Mouse (Mus musculus) bone marrow macrophage, adult 2 months (primary cell): ENCODE data around the gene Pard3. TPM values are rescaled to one million over a fixed set of nuclear protein-coding genes. Genes with fewer than 3 reads are reported as not detected.

Source experiments
- H3K27ac ChIP-seq: 2 replicates; pipeline ENCODE4 v1.5.1; 2012; ENCODE audit warnings: low read depth, low read length; ENCODE audit not compliant: insufficient read depth
- H3K4me1 ChIP-seq: 2 replicates; pipeline ENCODE4 v1.6.1; 2012; ENCODE audit warnings: low read length; ENCODE audit not compliant: control insufficient read depth, insufficient read depth
- H3K4me3 ChIP-seq: 2 replicates; pipeline ENCODE4 v1.5.1; 2012; ENCODE audit warnings: mild to moderate bottlenecking, low read length, moderate library complexity; ENCODE audit not compliant: insufficient read depth
- CTCF ChIP-seq: IDR thresholded peaks from 2 replicates; pipeline ENCODE4 v1.5.1; 2012; ENCODE audit warnings: low read depth, mild to moderate bottlenecking, low read length, moderate library complexity
- POLR2A ChIP-seq: IDR thresholded peaks from 2 replicates; pipeline ENCODE4 v1.6.1; 2012; ENCODE audit warnings: mild to moderate bottlenecking, low read depth, low read length, borderline replicate concordance
- polyA plus RNA-seq: library from polyadenylated mRNA; stranded (reverse); fragments of >200 nt; gene quantifications from 2 replicates; pipeline ENCODE4 v1.2.4, GENCODE M21; 2012; ENCODE audit not compliant: missing spikeins, insufficient read depth, insufficient read length

Pard3 gene
- polyA plus RNA-seq, 1 experiment = 0.11 TPM

DNA sequence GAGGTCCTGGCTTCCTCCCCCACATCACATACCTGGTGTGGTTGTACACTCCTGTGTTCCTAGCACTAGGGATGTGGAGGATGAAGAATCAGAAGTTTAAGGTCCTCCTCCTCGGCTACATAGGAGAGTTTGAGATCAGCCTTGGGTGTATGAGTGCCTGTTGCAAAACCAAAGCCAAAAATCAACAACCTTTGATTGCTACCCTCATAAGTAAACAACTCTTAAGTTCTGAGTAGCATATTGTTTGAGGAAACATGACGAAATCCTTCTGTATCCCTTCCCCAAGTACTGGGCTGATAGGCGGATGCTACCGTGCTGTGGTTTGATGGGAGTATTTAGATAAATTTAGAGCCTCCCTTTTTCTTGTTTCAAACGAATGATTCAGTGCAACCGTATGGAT lies 20.9 kb downstream of the Pard3 start:
- no peak overlapping the region for H3K4me3 ChIP-seq
- TF ChIP-seq CTCF (no peak), POLR2A (no peak)
- no peak overlapping the region for H3K27ac ChIP-seq
- no peaks in the 10 kb centered on the region for H3K4me1 ChIP-seq

DNA sequence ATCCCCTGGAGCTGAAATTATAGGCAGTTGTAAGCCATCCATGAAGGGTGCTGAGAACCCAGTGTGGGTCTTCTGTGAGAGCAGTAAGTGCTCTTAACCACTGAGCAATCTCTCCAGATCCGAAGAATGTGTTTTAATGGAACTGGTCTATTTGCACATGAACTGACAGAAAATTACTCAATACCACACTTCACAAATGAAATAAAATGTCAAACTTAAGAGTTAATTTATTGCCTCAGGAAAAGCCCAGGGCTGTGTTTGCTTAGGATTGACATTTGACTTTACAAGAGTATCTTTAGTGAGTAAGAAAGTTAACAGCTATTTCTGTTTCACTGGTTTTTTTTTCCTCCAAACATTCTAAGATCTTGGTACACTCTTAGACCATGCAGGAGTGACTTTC lies 23.7 kb downstream of the Pard3 start:
- no peaks in the 10 kb centered on the region for H3K4me1 ChIP-seq
- no peak for TF ChIP-seq CTCF
- no peak for TF ChIP-seq POLR2A
- no peak overlapping the region for H3K27ac ChIP-seq
- H3K4me3 ChIP-seq = no peak overlapping the region

DNA sequence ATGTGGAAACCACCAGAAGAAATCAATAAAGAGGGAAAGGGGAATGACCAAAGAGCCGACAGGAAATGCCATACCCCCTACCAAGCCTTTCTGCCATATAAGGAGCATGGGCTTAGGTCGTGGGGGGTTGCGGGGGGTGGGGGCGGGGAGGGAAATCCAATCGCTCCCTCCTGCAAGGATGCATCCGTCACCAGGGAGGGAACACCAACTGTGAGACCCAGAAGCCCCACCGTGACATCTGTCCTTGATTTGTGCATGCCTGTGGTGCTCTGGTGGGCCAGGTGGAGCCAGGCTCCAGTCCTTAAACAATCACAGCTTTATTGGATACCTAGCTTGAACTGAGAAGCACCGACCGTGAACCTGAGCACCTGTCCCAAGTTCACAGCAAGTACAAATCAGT lies 24.7 kb downstream of the Pard3 start:
- no peak overlapping the region for H3K4me3 ChIP-seq
- no peak overlapping the region for H3K27ac ChIP-seq
- H3K4me1 ChIP-seq = no peaks in the 10 kb centered on the region
- no peak for TF ChIP-seq POLR2A
- no peak for TF ChIP-seq CTCF

DNA sequence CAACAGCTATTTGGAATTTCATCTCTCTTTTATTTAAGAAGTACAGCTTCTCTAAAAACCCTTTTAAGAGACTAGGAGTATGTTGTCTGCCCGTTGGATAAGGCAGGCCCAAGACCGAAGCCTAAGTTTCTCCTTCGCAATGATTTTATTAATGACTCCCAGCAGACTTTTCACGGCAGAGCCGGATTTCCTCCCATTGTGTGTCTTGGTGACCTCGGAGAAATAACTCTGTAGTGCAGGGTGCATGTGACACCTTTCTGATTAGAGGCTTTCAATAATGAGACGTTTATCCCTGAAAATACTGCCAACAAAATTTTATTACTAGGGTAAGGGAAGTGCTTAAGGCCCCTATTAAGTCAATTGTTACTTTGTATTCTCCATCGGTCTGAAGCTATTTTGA lies 25.3 kb downstream of the Pard3 start:
- Histone ChIP-seq H3K27ac (no peak overlapping the region), H3K4me3 (no peak overlapping the region), H3K4me1 (no peaks in the 10 kb centered on the region)
- TF ChIP-seq CTCF (no peak), POLR2A (no peak)

DNA sequence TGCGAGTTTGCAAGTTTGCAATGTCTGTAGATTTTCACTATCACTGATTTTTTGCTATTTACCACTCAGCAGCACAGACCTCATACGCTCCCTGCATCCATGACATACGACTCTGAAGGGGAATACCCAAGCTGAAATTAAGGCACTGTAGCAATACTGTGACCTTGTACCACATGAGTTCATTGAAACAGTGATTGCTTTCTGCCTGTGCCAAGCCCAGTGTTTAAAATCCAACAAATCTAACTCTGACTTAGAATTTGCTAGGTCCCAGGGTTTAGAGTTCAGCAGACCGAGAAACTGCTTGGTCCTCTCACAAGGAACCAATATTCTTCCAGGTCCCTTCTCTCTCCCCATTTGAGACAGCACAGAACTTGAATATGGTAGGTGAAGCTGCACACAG lies 26.7 kb downstream of the Pard3 start:
- Histone ChIP-seq H3K27ac (no peak overlapping the region), H3K4me1 (no peaks in the 10 kb centered on the region), H3K4me3 (no peak overlapping the region)
- TF ChIP-seq CTCF (no peak), POLR2A (no peak)

DNA sequence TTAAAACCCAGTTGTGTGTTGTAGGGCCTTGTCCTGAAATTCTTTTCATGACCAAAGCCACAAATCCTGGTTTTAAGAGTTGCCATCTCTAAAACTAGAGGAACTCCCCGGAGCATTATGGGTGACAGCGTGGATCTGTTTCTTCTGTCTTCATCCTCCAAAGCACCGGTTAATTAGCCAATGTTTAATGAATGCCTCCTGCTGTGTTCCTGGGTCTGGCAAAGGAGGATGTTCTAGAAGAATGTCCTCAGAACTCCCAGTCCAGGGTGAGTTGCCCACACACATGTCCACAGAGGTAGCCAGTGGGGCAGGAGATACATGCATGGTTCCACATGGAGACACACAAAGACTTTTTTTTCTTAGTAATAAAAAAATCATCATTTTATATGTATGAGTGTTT lies 28.2 kb downstream of the Pard3 start:
- Histone ChIP-seq H3K4me3 (no peak overlapping the region), H3K4me1 (no peaks in the 10 kb centered on the region), H3K27ac (no peak overlapping the region)
- no peak for TF ChIP-seq CTCF
- no peak for TF ChIP-seq POLR2A

DNA sequence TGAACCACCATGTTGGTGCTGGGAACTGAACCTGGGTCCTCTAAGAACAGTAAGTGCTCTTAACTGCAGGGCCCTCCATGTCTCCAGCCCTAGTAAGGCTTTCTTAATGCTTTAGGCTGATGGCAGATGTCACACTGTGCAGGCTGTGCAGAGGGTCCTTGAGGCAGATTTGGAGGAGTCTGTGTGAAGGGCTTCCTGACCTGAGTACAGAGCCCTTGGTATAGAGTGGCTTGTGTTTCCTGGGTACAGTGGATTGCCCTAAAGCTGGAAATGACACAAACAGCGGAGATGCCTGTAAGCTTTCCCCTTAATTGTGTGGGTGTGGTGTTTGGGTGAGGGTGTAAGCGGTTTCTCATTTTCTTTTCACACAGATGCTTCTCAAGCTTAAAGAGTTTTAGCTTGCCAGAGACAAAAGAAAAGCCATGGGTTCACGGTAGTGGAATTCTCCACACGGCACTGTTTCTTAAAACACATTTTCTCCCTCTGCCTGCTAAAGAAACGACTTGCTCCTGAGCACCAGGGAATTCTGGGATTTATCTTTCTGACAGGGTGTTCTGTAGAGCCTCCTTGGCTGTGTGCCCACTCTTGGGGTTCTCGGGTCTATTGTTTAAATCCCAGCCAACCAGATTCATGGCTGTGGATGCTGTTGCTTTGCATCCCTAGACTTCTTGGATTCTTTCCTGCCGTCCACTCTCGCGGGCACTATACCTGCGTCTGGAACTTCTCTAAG lies 28.9 kb downstream of the Pard3 start:
- no peak for TF ChIP-seq CTCF
- no peak for TF ChIP-seq POLR2A
- Histone ChIP-seq H3K4me3 (no peak overlapping the region), H3K4me1 (no peaks in the 10 kb centered on the region), H3K27ac (no peak overlapping the region)

DNA sequence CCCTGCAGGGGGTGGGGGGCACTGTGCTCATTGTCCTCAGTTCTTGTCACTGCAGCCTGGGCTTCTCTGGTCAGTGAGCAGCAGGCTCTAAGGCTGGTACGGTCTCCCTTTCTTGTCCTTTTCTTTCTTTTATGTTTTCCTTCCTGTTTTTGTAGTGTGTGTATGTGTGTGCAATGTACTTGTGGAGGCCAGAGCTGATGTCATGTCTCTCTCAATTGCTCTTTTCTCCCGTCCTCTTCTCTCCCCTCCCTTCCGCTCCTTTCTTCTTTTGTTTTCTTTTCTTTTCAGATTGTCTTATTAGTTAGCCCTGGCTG lies 29.4 kb downstream of the Pard3 start:
- Histone ChIP-seq H3K4me1 (no peaks in the 10 kb centered on the region), H3K27ac (no peak overlapping the region), H3K4me3 (no peak overlapping the region)
- TF ChIP-seq POLR2A (no peak), CTCF (no peak)

DNA sequence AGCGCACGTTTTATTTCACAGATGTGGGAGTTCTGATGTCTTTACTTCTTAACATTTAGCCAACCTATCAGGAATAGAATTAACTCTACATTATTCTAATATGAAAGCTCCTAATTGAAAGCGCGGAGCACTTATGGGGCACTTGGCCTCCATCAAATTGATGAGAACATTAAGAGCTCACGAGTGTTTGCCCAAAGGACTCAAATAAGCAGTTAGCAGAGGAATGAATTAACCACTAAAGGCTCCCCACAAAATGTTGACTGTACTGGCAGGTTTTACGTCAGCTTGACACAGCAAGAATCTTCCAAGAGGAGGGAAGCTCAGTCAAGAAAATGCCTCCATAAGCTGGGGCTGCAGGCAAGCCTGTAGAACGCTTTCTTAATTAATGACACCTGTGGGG lies 32.1 kb downstream of the Pard3 start:
- Histone ChIP-seq H3K4me3 (no peak overlapping the region), H3K27ac (no peak overlapping the region), H3K4me1 (no peaks in the 10 kb centered on the region)
- TF ChIP-seq POLR2A (no peak), CTCF (no peak)

DNA sequence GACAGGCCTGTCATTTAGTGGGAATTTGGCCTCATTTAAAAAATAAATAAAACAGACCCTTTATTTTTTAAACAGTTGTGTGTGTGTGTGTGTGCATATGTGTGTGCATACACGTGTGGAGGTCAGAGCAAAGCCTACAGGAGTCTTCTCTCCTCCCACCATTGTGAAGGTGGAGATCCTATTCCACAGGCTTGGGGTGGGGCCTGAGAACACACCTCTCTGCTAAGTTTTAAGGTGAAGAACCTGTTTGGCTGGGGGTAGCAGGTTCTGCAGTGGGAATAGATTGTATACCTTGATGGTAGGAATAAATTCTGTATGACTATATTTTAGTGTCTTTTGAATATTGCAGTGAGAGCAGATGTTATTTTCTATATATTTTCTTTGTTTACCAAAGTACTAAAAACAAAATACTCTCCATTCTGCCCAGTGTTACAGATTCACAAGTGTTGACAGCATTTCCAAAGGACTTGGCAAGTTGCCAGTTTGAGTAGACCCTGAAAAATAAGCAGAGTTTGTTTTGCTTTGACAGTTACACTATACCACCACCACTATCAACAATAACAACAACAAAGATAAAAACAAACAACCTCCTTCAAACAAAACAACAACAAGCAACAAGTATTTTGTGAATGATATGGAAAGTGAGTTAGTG lies 35.9 kb downstream of the Pard3 start:
- no peak overlapping the region for H3K27ac ChIP-seq
- no peak for TF ChIP-seq POLR2A
- no peak for TF ChIP-seq CTCF
- H3K4me1 ChIP-seq = no peaks in the 10 kb centered on the region
- H3K4me3 ChIP-seq = no peak overlapping the region

DNA sequence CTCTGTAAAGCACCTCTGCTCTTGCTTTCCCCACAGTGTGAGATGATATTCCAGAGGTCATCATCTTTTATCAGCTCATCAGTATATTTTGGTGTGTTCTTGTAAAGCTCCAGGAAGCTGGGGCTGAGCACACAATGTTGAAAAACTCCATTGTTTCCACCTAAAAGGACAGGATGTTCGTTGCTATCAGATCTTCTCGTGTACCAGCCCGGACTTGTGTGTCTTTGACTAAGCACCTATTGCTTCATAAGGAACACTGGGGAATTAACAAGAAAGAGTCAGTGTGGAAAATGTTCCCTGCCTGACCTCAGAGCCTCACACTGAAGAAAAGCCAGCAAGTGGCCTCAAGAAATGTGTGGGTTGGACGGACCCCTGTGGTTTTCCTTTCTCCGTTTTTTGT lies 39.6 kb downstream of the Pard3 start:
- Histone ChIP-seq H3K4me1 (no peaks in the 10 kb centered on the region), H3K4me3 (no peak overlapping the region), H3K27ac (no peak overlapping the region)
- TF ChIP-seq POLR2A (no peak), CTCF (no peak)
